Mouse (Mus musculus): ENCODE data around the gene Zfp462.
"Not testable (repeated sequence)": the region's sequence is repeated elsewhere in the genome, so short reads cannot be mapped to it uniquely, and the experiment has no call there.

Gene Zfp462

GRCm38 (mm10) chr4:54944921-54945430, at the start of gene Zfp462:
Zfp462 (plus strand) TSS chr4:54945048.
- peak in 1 of 2 experiments; percentile 68 for DNase-seq (ENCODE audit: low spot score in 2 of 2)

- DNase-seq (ENCODE audit: low spot score in 2 of 2), result no peak
Observed at GRCm38 (mm10) chr4:54896017-54896416, 48.8 kb upstream of the Zfp462 start.

DNA sequence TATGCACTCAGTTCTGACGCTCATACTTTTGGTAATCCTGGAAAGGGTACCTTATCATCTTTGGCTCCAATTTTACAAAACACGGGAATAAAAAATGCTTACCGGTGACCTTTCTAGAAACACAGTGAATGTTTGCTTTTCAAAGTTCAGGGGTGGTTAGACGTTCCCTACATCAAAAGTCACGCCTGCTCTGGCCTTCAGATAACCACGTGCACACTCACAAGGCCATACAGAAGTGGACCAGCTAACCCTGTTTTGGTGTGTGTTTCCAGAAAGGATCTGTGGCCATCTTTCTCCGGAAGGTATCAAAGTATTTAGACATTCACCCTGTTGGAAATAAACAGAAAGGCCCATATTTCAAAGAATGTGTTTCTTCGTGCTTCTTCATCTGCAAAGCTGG, 40.2 kb upstream of the Zfp462 start:
- no peak for DNase-seq (ENCODE audit: low spot score in 2 of 2)

DNA sequence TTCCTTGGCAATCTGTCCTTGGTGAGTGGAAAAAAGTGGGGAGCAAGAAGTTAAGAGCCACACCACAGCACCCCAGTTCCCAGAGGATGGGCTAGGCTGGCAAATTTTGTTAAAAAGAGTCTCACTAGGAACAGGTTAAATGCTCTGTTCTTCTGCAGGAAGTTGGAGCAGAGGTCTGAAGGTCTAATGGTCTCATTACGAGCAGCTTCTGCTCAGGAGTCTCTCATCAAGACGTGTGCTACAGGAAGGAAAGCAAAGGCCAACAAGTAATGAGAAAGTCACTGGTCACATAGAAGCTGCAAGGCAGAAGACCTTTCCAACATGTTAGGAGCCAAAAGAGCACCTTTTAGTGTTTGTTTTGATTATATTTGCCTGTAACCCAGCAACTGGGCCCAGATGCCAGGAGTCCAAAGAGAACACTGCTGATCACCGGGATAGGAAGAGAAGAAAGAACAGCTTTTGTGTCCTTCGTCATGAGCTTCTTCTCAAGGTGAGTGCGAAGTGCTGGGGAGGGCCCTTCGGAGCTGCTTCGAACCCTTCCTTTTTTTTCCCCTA, 39.4 kb upstream of the Zfp462 start:
- DNase-seq (ENCODE audit: low spot score in 2 of 2), result no peak

GRCm38 (mm10) chr4:54910300-54910699, 34.5 kb upstream of the Zfp462 start:
- no peak for DNase-seq (ENCODE audit: low spot score in 2 of 2)

GRCm38 (mm10) chr4:54918276-54918675, 26.6 kb upstream of the Zfp462 start:
- no peak for DNase-seq (ENCODE audit: low spot score in 2 of 2)

GRCm38 (mm10) chr4:54923386-54923785, 21.5 kb upstream of the Zfp462 start:
- DNase-seq (ENCODE audit: low spot score in 2 of 2), result no peak

GRCm38 (mm10) chr4:54924306-54924705, 20.5 kb upstream of the Zfp462 start:
- no peak for DNase-seq (ENCODE audit: low spot score in 2 of 2)

DNA sequence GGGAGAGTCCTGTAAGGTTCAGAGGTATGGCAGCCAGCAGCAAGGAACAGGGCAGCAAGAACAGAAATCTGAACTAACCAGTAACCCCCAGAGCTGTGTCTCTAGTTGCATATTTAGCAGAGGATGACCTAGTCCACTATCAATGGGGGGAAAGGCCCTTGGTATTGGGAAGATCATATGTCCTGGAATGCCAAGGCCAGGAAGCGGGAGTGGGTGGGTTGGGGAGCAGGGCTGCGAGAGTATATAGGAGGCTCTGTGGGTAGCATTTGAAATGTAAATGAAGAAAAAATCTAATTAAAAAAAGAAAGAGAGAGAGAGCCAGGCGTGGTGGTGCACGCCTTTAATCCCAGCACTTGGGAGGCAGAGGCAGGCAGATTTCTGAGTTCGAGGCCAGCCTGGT, 18.4 kb upstream of the Zfp462 start:
- DNase-seq (ENCODE audit: low spot score in 2 of 2), result not testable (repeated sequence)

DNA sequence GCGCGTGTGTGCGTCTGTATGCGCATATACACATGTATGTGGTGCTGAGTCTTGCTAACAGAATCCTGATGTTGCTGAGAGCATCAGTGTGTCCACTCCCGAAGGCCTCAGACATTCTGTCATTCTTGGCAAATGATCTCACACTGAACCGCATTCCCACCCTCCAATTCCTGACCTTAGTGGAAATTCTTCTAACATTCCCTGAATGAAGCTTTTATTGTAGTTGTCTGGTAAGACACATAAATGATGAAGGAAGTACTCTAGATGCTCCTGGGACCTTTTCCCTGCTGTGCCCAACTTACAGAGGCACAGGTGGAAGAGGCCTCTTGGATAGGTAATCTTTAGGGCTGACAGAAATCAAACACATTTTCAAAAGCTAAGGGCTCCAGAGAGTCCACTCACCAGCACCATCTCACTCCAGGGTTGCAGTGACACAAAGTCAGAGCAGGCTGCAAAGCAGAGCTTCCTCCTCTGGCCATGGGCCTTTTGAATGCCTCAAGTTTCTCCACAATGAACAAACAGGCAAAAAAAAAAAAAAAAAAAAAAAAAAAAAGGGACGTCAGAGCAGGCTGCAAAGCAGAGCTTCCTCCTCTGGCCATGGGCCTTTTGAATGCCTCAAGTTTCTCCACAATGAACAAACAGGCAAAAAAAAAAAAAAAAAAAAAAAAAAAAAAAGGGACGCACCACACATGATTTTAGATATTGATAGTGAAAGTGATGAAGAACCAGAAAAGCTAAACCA, 17.4 kb upstream of the Zfp462 start:
- DNase-seq (ENCODE audit: low spot score in 2 of 2), result not testable (repeated sequence)

- DNase-seq (ENCODE audit: low spot score in 2 of 2), result no peak
Observed at GRCm38 (mm10) chr4:54929686-54930085, 15.2 kb upstream of the Zfp462 start.

DNA sequence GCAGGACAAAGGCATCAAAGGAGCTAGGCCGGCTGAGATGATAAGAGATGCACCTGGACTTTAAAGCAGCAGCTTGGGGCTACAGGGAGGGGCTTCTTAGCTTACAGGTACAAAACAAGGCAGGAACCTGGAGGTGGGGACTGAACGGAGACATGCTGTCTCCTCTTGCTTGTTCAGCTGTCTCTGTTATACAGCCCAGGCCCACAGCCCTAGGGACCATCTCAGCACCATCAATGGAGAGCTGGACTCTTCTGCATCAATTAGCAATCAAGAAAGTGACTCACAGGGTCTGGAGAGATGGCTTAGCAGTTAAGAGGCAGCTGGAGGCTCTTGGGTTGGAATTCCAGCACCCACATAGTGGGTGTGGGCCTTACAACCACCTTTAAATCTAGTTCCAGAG, 12.2 kb upstream of the Zfp462 start:
- DNase-seq (ENCODE audit: low spot score in 2 of 2), result no peak

DNA sequence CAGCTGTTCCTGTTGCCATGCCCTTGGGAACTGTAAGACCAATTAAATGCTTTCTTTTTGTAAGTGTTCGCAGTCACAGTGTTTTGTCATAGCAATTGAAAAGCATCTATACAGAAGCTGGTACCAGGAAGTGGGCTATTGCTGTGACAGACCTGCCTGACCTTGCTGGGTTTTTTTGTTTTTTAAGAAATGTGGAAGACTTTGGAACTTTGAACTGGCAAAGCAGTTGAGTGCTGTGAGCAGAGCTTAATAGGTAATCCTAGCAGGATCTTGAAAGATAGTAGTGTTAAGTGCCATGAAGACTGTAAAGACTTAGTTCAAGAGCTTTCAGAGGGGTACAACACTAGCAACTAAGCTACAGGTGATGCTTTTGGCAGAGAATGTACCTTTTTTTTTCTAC, 7.7 kb upstream of the Zfp462 start:
- DNase-seq (ENCODE audit: low spot score in 2 of 2), result no peak

- no peak for DNase-seq (ENCODE audit: low spot score in 2 of 2)
Observed at GRCm38 (mm10) chr4:54945603-54946445, 976 bp downstream of the Zfp462 start.

GRCm38 (mm10) chr4:54946662-54947055, 1.8 kb downstream of the Zfp462 start:
- no peak for DNase-seq (ENCODE audit: low spot score in 2 of 2)

DNA sequence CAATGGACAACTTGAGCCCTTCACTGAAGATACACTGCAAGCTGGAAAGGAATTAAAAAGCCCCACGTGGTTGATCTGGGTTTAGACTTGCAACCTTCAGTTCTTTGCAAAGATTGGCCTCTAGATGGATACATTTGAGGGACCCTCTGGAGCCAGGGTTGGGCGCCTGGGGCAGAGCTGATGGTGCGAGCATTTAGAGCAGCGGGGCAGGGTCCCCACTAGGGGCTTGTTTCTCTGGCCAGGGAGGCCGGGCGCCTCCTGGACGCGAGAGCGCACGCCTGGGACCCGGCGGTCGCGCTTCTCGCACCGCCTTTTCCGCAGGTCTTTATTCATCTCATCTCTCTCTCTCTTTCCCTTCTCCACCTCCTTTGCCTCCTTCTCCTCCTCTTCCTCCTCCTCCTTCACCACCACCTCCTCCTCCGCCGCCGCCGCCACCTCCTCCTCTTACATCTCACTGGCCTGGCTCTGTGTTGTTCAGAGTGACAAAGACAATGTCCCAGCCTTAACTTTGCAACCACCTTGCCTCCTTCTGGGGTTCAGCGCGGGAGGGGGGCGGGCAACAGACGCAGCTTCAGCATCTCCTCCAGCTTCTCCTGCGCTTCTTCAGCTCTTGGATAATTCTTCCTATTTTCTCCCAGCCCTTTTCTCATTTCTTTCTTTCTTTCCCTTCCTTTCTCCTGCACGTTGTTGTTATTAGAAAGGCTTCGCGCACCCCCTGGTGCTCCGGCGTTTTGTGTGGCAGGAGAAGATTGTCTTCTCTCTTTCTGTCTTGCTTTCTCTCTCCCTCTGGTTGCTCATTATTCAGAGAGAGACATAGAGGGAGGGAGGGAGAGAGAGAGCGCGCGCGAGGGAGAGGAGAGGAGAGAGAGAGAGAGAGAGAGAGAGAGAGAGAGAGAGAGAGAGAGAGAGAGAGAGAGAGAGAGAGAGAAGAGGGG, 2.5 kb downstream of the Zfp462 start:
- DNase-seq (ENCODE audit: low spot score in 2 of 2), result no peak

- DNase-seq (ENCODE audit: low spot score in 2 of 2), result peak; percentile 60 to 71
Observed at GRCm38 (mm10) chr4:54947991-54948615, 3.3 kb downstream of the Zfp462 start.

DNA sequence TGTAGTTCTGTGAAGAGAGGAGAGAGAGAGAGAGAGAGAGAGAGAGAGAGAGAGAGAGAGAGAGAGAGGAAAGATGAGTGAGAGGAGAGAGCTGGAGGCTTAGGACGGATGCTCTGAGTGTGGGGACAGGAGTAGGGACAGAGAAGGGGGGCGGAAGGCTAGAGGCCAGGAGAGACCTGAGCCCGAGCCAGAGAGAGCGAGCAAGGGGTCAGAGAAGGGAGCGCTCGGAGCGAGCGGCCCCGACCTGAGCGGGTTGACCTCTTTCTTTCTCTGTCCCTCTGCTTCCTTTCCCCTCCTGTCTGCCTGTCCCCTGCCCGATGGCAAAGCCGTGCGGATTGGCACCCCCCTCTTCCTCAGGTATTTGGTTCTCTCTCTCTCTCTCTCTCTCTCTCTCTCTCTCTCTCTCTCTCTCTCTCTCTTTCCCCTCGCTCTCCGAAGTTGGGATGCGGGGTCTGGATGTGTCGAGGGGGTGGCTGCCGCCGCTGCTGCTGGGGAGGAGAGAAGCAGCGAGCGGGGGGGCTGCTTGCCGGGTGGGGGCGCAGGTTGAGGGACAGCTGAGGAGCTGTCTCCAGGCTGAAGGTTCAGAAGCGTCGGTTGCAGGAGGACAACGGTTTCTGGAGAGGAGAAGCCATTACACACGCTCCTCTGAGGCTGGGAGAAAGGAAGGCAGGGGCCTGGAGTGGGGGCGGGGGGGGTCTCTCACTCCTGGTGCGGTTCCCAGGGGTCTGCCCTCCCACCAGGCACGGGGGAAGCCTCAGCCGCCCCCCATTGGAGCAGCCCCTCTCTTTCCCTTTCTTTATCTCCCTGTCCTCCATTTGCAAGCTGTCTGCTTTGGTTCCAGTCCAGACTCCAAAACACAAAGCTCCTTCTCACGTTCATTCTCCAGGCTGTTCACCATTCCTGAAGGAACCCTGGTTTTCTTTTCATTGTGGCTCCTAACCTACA, 4.0 kb downstream of the Zfp462 start:
- DNase-seq (ENCODE audit: low spot score in 2 of 2), result peak in 1 of 2 experiments; percentile 66

- no peak for DNase-seq (ENCODE audit: low spot score in 2 of 2)
Observed at GRCm38 (mm10) chr4:54949561-54949940, 4.7 kb downstream of the Zfp462 start.

GRCm38 (mm10) chr4:54950136-54950535, 5.3 kb downstream of the Zfp462 start:
- DNase-seq (ENCODE audit: low spot score in 2 of 2), result no peak
